Mouse (Mus musculus): Measurements from ENCODE around the gene Ndufb3. TPM values are rescaled to one million over a fixed set of nuclear protein-coding genes. Genes with fewer than 3 reads are reported as not detected.
A peak's percentile ranks its signal among the peaks of the same experiment; 100 is the strongest.
"Not testable (repeated sequence)": the region's sequence is repeated elsewhere in the genome, so short reads cannot be mapped to it uniquely, and the experiment has no call there.

Gene Ndufb3
- polyA plus RNA-seq, 1 experiment, result 197 TPM

DNA sequence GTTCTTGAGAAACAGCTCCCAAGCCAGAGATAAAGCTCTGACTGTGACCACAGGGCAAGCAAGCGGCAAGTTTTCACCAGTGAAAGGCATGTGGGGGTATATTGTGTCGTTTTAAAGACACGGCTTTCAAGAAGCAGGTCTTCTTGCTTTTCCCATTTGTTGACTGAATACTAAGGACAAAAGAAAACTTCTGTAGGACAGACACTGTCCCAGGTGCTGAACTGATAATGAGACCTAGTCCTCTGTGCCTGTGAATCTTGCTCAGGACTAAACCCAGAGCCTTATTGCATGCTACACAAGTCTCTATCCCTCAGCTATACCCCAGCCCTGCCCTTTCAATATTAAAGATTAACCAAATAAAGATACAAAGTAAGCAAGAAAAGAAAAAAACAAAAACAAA lies 30.0 kb downstream of the Ndufb3 start:
- Histone ChIP-seq H3K27me3 (replicated peaks; ENCODE audit: control insufficient read depth, insufficient read depth, low read length) (no peaks in the 10 kb centered on the region), H3K4me3 (ENCODE audit: insufficient read depth, low read depth, low read length) (no peak overlapping the region), H3K4me1 (ENCODE audit: control insufficient read depth, insufficient read depth, low read length) (peaks cover 10% of the 10 kb centered on the region; the same call in 1 of the 2 replicates), H3K36me3 (ENCODE audit: control insufficient read depth, insufficient read depth, low read length) (no peaks in the 10 kb centered on the region), H3K27ac (ENCODE audit: insufficient read depth, low read depth, low read length) (no peak overlapping the region)
- no peak for DNase-seq
- WGBS, result 81% methylated on average over 3 of the region's 3 CpGs
- TF ChIP-seq POLR2A (IDR thresholded peaks at IDR 0.05; ENCODE audit: low read depth, low read length), result no peak
- no peak for TF ChIP-seq CTCF (conservative IDR thresholded peaks at IDR 0.05; ENCODE audit: insufficient read depth, insufficient read length, low read depth, low read length)

DNA sequence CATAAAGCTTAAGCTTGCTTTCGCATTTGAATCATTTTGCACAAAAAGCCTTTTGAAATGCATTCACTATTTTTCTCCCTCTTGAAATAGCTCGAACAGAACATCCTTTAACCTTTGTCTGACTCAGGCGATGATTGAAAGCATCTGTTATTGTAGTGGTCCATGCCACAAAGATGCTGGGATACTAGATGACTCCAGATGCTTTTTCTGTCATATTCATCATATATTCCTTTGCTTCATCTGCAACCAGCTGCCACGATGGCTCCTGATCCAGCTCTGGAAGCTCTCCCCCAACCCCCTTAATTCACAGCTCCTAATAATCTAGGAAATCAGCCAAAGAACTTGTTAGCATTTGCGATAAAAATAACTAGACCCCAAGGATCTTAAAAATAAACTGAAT lies 30.9 kb downstream of the Ndufb3 start:
- no peaks in the 10 kb centered on the region for H3K36me3 ChIP-seq (ENCODE audit: control insufficient read depth, insufficient read depth, low read length)
- H3K27me3 ChIP-seq (replicated peaks; ENCODE audit: control insufficient read depth, insufficient read depth, low read length), result no peaks in the 10 kb centered on the region
- 74% methylated on average over 5 of the region's 5 CpGs for WGBS
- no peak for DNase-seq
- H3K27ac ChIP-seq (ENCODE audit: insufficient read depth, low read depth, low read length), result no peak overlapping the region
- TF ChIP-seq CTCF (conservative IDR thresholded peaks at IDR 0.05; ENCODE audit: insufficient read depth, insufficient read length, low read depth, low read length), result no peak
- no peak for TF ChIP-seq POLR2A (IDR thresholded peaks at IDR 0.05; ENCODE audit: low read depth, low read length)
- H3K4me3 ChIP-seq (ENCODE audit: insufficient read depth, low read depth, low read length), result no peak overlapping the region
- peaks cover 10% of the 10 kb centered on the region; the same call in 1 of the 2 replicates for H3K4me1 ChIP-seq (ENCODE audit: control insufficient read depth, insufficient read depth, low read length)

DNA sequence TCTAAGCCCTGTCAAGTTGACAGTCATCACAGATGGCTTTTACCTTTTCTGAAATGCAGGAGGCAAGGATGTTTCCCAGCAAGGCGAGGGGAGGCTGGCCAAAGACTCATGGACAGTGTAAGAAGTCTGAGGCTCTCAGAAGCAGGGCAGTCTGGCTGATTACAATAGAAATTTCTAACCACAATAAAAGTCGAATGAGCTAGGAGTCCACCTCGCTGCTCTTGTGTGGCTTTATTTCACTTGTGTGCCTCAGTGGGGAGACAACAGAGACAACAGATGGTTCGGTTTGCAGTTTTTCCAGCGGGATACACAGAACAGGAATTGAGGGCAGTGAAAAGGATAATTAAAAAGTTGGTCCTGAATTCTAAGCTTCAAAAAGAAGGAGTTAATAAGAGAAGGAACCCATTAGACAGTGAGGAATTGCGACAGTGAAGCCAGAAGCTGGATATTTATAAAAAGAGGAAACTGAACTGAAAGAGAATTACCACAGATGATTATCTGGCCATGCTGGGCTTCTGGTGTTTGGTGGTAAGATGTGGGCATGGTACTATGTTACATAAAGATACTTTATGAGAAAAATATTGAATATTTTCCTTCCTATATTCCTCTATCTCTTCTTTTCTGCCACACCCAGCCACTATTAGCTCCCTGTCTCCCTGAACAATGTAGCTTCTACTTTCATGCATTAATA lies 31.9 kb downstream of the Ndufb3 start:
- H3K4me3 ChIP-seq (ENCODE audit: insufficient read depth, low read depth, low read length), result no peak overlapping the region
- DNase-seq, result no peak
- no peaks in the 10 kb centered on the region for H3K27me3 ChIP-seq (replicated peaks; ENCODE audit: control insufficient read depth, insufficient read depth, low read length)
- no peak overlapping the region for H3K27ac ChIP-seq (ENCODE audit: insufficient read depth, low read depth, low read length)
- 77% methylated on average over 6 of the region's 6 CpGs for WGBS
- no peak for TF ChIP-seq POLR2A (IDR thresholded peaks at IDR 0.05; ENCODE audit: low read depth, low read length)
- no peak for TF ChIP-seq CTCF (conservative IDR thresholded peaks at IDR 0.05; ENCODE audit: insufficient read depth, insufficient read length, low read depth, low read length)
- H3K4me1 ChIP-seq (ENCODE audit: control insufficient read depth, insufficient read depth, low read length), result peaks cover 10% of the 10 kb centered on the region; the same call in 1 of the 2 replicates
- no peaks in the 10 kb centered on the region for H3K36me3 ChIP-seq (ENCODE audit: control insufficient read depth, insufficient read depth, low read length)

DNA sequence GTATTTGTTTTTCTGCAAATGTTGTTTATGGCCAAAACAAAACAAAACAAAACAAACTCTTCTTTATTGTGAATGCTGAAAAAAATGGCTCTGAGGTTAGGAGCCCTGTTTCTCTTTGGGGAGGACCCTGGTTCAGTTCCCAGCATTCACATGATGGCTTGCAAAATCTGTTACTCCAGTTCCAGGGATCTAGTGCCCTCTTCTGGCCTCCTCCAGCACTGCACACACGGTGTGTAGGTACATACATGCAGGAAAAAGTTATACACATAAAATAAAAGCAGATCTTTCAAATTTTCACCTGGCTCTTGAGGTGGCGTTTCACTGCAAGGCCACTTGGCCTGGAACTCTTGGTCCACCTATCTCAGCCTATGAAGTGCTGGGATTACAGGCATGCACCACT lies 32.6 kb downstream of the Ndufb3 start:
- WGBS, result 96% methylated on average over 2 of the region's 2 CpGs
- Histone ChIP-seq H3K27me3 (replicated peaks; ENCODE audit: control insufficient read depth, insufficient read depth, low read length) (no peaks in the 10 kb centered on the region), H3K27ac (ENCODE audit: insufficient read depth, low read depth, low read length) (no peak overlapping the region), H3K4me1 (ENCODE audit: control insufficient read depth, insufficient read depth, low read length) (peaks cover 10% of the 10 kb centered on the region; the same call in 1 of the 2 replicates), H3K4me3 (ENCODE audit: insufficient read depth, low read depth, low read length) (no peak overlapping the region), H3K36me3 (ENCODE audit: control insufficient read depth, insufficient read depth, low read length) (no peaks in the 10 kb centered on the region)
- TF ChIP-seq POLR2A (IDR thresholded peaks at IDR 0.05; ENCODE audit: low read depth, low read length) (no peak), CTCF (conservative IDR thresholded peaks at IDR 0.05; ENCODE audit: insufficient read depth, insufficient read length, low read depth, low read length) (peak; percentile 31; the same call in 1 of the 2 replicates)
- DNase-seq, result no peak

DNA sequence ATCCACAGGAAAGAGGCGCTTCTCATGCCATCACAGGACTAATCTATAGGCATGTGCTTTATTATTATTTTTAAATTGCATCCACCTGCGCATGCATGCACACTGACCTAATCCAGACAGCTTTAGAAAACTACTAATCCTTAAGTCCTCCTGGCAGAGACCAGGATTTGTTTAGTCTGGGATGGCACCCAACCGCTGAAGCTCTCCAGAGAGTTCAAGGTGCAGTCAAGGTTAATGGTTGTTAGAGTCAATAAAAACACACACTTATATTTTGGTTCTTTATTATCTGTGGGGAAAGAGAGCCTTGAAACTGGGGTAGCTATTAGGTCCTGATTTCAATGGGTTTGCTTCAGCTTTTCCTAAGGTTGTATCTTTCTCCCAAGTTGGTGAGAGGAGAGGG lies 35.1 kb downstream of the Ndufb3 start:
- H3K27ac ChIP-seq (ENCODE audit: insufficient read depth, low read depth, low read length), result 0 out of 2 replicates have a peak overlapping the region, but pooled peaks have one; percentile 59
- H3K4me1 ChIP-seq (ENCODE audit: control insufficient read depth, insufficient read depth, low read length), result peaks cover 3% of the 10 kb centered on the region; the same call in 1 of the 2 replicates
- no peak overlapping the region for H3K4me3 ChIP-seq (ENCODE audit: insufficient read depth, low read depth, low read length)
- WGBS, result 72% methylated on average over 3 of the region's 3 CpGs
- no peaks in the 10 kb centered on the region for H3K27me3 ChIP-seq (replicated peaks; ENCODE audit: control insufficient read depth, insufficient read depth, low read length)
- H3K36me3 ChIP-seq (ENCODE audit: control insufficient read depth, insufficient read depth, low read length), result no peaks in the 10 kb centered on the region
- TF ChIP-seq POLR2A (IDR thresholded peaks at IDR 0.05; ENCODE audit: low read depth, low read length), result no peak
- no peak for TF ChIP-seq CTCF (conservative IDR thresholded peaks at IDR 0.05; ENCODE audit: insufficient read depth, insufficient read length, low read depth, low read length)
- DNase-seq, result peak; percentile 73

DNA sequence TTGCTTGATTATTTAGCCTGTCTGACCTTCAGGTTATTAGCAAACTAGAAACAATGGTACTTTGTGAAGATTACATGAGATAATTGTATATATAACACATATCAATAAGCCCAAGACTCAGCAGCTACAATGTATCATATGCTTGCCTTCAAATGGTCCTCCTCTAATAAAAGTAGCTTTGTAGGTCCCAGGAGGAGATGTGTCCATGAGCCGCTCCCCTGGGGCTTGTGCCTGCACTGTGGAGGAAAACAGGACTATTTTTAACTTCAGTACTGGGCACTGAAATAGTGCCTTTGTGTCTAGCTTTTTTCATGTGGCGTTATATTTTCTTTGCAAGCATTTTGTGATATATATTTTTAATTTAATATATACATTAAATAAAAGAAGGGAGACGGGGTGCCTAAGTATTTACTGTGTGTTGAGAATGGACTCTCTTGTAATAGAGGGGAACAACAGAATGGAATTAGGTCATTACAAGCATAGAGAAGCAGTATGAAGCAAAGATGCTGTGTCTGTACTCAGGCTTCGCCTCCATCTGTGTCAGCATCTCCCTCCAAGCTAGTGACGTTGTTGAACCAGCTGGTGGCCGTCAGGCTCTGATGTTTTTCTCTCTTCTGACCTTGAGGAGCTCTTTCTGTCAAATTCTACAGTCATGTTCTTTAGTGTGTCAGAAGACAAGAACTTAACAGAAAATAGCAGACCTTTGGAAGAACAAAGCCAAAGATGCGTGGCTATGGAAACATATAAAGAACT lies 36.0 kb downstream of the Ndufb3 start:
- no peaks in the 10 kb centered on the region for H3K27me3 ChIP-seq (replicated peaks; ENCODE audit: control insufficient read depth, insufficient read depth, low read length)
- H3K4me3 ChIP-seq (ENCODE audit: insufficient read depth, low read depth, low read length), result no peak overlapping the region
- TF ChIP-seq POLR2A (IDR thresholded peaks at IDR 0.05; ENCODE audit: low read depth, low read length) (no peak), CTCF (conservative IDR thresholded peaks at IDR 0.05; ENCODE audit: insufficient read depth, insufficient read length, low read depth, low read length) (no peak)
- no peaks in the 10 kb centered on the region for H3K36me3 ChIP-seq (ENCODE audit: control insufficient read depth, insufficient read depth, low read length)
- H3K4me1 ChIP-seq (ENCODE audit: control insufficient read depth, insufficient read depth, low read length), result peaks cover 3% of the 10 kb centered on the region; the same call in 1 of the 2 replicates
- 66% methylated on average over 7 of the region's 7 CpGs for WGBS
- no peak overlapping the region for H3K27ac ChIP-seq (ENCODE audit: insufficient read depth, low read depth, low read length)
- no peak for DNase-seq

DNA sequence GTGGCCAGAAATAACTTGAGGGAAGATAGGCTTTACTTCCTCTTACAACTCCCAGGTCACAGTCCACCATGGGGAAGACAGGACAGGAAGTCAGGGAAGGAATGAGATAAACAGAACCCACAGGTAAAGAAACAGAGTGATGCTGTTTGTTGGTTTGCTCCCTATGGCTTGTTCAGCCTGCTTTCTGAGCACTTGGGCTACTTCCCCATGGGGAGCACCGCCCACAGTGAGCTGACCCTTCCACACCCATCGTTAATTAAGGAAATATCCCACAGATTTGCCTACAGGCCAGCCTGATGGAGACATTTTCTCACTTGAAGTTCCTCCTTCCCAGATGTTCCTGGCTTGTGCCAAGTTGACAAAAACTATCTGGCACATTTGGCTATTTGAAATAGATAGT lies 42.7 kb downstream of the Ndufb3 start:
- H3K27me3 ChIP-seq (replicated peaks; ENCODE audit: control insufficient read depth, insufficient read depth, low read length); DNase-seq; H3K27ac ChIP-seq (ENCODE audit: insufficient read depth, low read depth, low read length); H3K4me1 ChIP-seq (ENCODE audit: control insufficient read depth, insufficient read depth, low read length); H3K36me3 ChIP-seq (ENCODE audit: control insufficient read depth, insufficient read depth, low read length); H3K4me3 ChIP-seq (ENCODE audit: insufficient read depth, low read depth, low read length): not testable (repeated sequence)
- 74% methylated on average over 2 of the region's 2 CpGs for WGBS

Other genes starting within 250 kb of the Ndufb3 start
- gene Bzw1, start 193.5 kb upstream of the Ndufb3 start, polyA plus RNA-seq (2012; rRNA removed), result 24.8 and 32.2 TPM in 2 replicates
- gene Clk1, start 162.3 kb upstream of the Ndufb3 start, polyA plus RNA-seq (2012; rRNA removed), result 35.1 and 45.9 TPM in 2 replicates
- 19.7 and 21.3 TPM in 2 replicates for gene Nif3l1, start 141.2 kb upstream of the Ndufb3 start, polyA plus RNA-seq (2012; rRNA removed)
- 18.4 and 25.5 TPM in 2 replicates for gene Ppil3, start 140.9 kb upstream of the Ndufb3 start, polyA plus RNA-seq (2012; rRNA removed)
- 7.0 and 8.7 TPM in 2 replicates for gene Orc2, start 81.3 kb upstream of the Ndufb3 start, polyA plus RNA-seq (2012; rRNA removed)
- gene Fam126b, start 61 bp upstream of the Ndufb3 start, polyA plus RNA-seq (2012; rRNA removed), result 5.3 and 5.4 TPM in 2 replicates
- 0.80 and 0.88 TPM in 2 replicates for gene Als2cr12, start 109.6 kb downstream of the Ndufb3 start, polyA plus RNA-seq (2012; rRNA removed)
- 65.8 and 71.1 TPM in 2 replicates for gene Cflar, start 125.1 kb downstream of the Ndufb3 start, polyA plus RNA-seq (2012; rRNA removed)
- 5.5 and 6.9 TPM in 2 replicates for gene Casp8, start 209.0 kb downstream of the Ndufb3 start, polyA plus RNA-seq (2012; rRNA removed)